Mouse (Mus musculus): ENCODE data around the gene Acsf2. TPM values are rescaled to one million over a fixed set of nuclear protein-coding genes. Genes with fewer than 3 reads are reported as not detected.

The Acsf2 gene
- polyA plus RNA-seq, 1 experiment from 2014 or later: 8.6 TPM

Other genes starting within 250 kb of the Acsf2 start
- gene Abcc3, start 208.9 kb downstream of the Acsf2 start, polyA plus RNA-seq (2014; fragmentation: Nextera tagmentation; extraction: Ambion mirVana): 0.55 and 0.88 TPM in 2 replicates
- 21.0 and 24.3 TPM in 2 replicates for gene Cacna1g, start 127.7 kb downstream of the Acsf2 start, polyA plus RNA-seq (2014; fragmentation: Nextera tagmentation; extraction: Ambion mirVana)
- gene Spata20, start 115.7 kb downstream of the Acsf2 start, polyA plus RNA-seq (2014; fragmentation: Nextera tagmentation; extraction: Ambion mirVana): not detected in 2 replicates
- 2.8 and 3.1 TPM in 2 replicates for gene Epn3, start 101.9 kb downstream of the Acsf2 start, polyA plus RNA-seq (2014; fragmentation: Nextera tagmentation; extraction: Ambion mirVana)
- gene Mycbpap, start 80.1 kb downstream of the Acsf2 start, polyA plus RNA-seq (2014; fragmentation: Nextera tagmentation; extraction: Ambion mirVana): 4.2 and 4.9 TPM in 2 replicates
- 3.1 and 4.1 TPM in 2 replicates for gene Rsad1, start 52.6 kb downstream of the Acsf2 start, polyA plus RNA-seq (2014; fragmentation: Nextera tagmentation; extraction: Ambion mirVana)
- 0.53 and 0.55 TPM in 2 replicates for gene Chad, start 36.8 kb downstream of the Acsf2 start, polyA plus RNA-seq (2014; fragmentation: Nextera tagmentation; extraction: Ambion mirVana)
- 191 and 206 TPM in 2 replicates for gene Lrrc59, start 27.9 kb upstream of the Acsf2 start, polyA plus RNA-seq (2014; fragmentation: Nextera tagmentation; extraction: Ambion mirVana)
- 133 and 141 TPM in 2 replicates for gene Mrpl27, start 51.9 kb upstream of the Acsf2 start, polyA plus RNA-seq (2014; fragmentation: Nextera tagmentation; extraction: Ambion mirVana)
- 52.6 and 55.9 TPM in 2 replicates for gene Eme1, start 52.1 kb upstream of the Acsf2 start, polyA plus RNA-seq (2014; fragmentation: Nextera tagmentation; extraction: Ambion mirVana)
- 16.2 and 16.7 TPM in 2 replicates for gene Xylt2, start 75.6 kb upstream of the Acsf2 start, polyA plus RNA-seq (2014; fragmentation: Nextera tagmentation; extraction: Ambion mirVana)
- 0.25 TPM in 1 of 2 replicates, not detected in the other for gene Gm11541, start 102.6 kb upstream of the Acsf2 start, polyA plus RNA-seq (2014; fragmentation: Nextera tagmentation; extraction: Ambion mirVana)
- gene Cdc34b, start 139.9 kb upstream of the Acsf2 start, polyA plus RNA-seq (2014; fragmentation: Nextera tagmentation; extraction: Ambion mirVana): not detected in 2 replicates
- not detected in 2 replicates for gene Tmem92, start 180.8 kb upstream of the Acsf2 start, polyA plus RNA-seq (2014; fragmentation: Nextera tagmentation; extraction: Ambion mirVana)

Data from limb, embryonic 11.5 days (tissue).